ENCODE assay signal across 8 mouse cellular contexts in the genomic region with DNA sequence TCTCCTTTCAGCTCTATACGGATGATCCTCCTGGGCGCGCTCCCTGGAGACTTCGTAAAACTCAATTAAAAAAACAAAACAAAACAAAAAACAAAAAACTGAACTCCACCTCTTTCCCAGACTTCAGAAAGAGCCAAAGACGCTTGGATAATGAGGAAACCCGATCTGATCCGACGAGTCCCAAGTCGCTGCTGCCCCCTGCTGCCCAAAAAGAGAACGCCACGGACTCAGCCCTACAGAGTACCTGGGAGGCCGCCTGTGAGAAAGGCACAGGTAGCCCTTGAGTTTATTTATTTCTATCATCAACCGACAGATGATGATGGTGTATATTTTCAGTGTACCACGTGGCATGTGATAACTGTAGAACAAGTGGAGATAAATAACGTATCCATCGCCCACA. TPM values are rescaled to one million over a fixed set of nuclear protein-coding genes. Genes with fewer than 3 reads are reported as not detected.
A peak's percentile ranks its signal among the peaks of the same experiment; 100 is the strongest.
DNase-seq lines count a peak whose midpoint lies in the region; ATAC-seq and TF ChIP-seq lines count a peak whose summit lies in the region.

No protein-coding gene starts in this region.

- H3K9me3 ChIP-seq in intestine, embryonic 16.5 days (ENCODE audit: control insufficient read depth, low read length), result no peaks in the 10 kb centered on the region
- H3K9me3 ChIP-seq in midbrain, embryonic 13.5 days, result no peaks in the 10 kb centered on the region

- 5% methylated on average over 16 of the region's 16 CpGs for WGBS in intestine, embryonic 16.5 days
- 7% methylated on average over 16 of the region's 16 CpGs for WGBS in midbrain, embryonic 13.5 days
- WGBS in spleen, adult 2 months, result 23% methylated on average over 16 of the region's 16 CpGs

- H3K27ac ChIP-seq in intestine, embryonic 16.5 days (ENCODE audit: low read length), result no peak overlapping the region
- no peak overlapping the region for H3K27ac ChIP-seq in midbrain, embryonic 13.5 days
- H3K27ac ChIP-seq in spleen, adult 2 months (ENCODE audit: insufficient read depth, low read length), result no peak overlapping the region

- ATAC-seq in intestine, embryonic 16.5 days, result no peak
- no peak for ATAC-seq in midbrain, embryonic 13.5 days

- peaks cover 7% of the 10 kb centered on the region; the same call in 1 of the 2 replicates for H3K4me1 ChIP-seq in intestine, embryonic 16.5 days (ENCODE audit: control insufficient read depth, insufficient read depth, low read length)
- H3K4me1 ChIP-seq in midbrain, embryonic 13.5 days (replicated peaks), result peaks cover 27% of the 10 kb centered on the region
- peaks cover 6% of the 10 kb centered on the region; the same call in 1 of the 2 replicates for H3K4me1 ChIP-seq in spleen, adult 2 months (ENCODE audit: control insufficient read depth, insufficient read depth, insufficient read length)

- TF ChIP-seq POLR2A in spleen, adult 2 months (IDR thresholded peaks at IDR 0.05; ENCODE audit: low read depth, low read length), result no peak

- TF ChIP-seq CTCF in spleen, adult 2 months (IDR thresholded peaks at IDR 0.05; ENCODE audit: extremely low read depth, insufficient read depth, insufficient read length, insufficient replicate concordance), result peak; percentile 94

- DNase-seq in adrenal gland, adult 18-20 months (ENCODE audit: low spot score in 2 of 2), result peak; percentile 76 to 79
- DNase-seq in embryo, embryonic 10.5 days (ENCODE audit: low spot score), result peak; percentile 89
- DNase-seq in gastrocnemius, postnatal 14 days, result peak; percentile 72
- peak; percentile 83 to 89 for DNase-seq in left cerebral cortex, postnatal 25 days (ENCODE audit: low spot score in 2 of 2)
- DNase-seq in spleen, adult 2 months (ENCODE audit: low read depth in 1 of 2, low spot score in 2 of 2), result peak; percentile 17 to 74
- DNase-seq in c-Kit-positive CD71-positive TER-119-positive erythroid progenitor cells, embryonic 14.5 days (ENCODE audit: low spot score), result no peak

- H3K4me3 ChIP-seq in intestine, embryonic 16.5 days (ENCODE audit: low read length), result no peak overlapping the region
- H3K4me3 ChIP-seq in midbrain, embryonic 13.5 days (replicated peaks), result no peak overlapping the region
- H3K4me3 ChIP-seq in spleen, adult 2 months (ENCODE audit: extremely low read depth, insufficient read depth, insufficient read length), result no peak overlapping the region

- H3K9ac ChIP-seq in intestine, embryonic 16.5 days (ENCODE audit: low read depth, low read length), result no peak overlapping the region
- no peak overlapping the region for H3K9ac ChIP-seq in midbrain, embryonic 13.5 days (replicated peaks)

- intact Hi-C loops in gastrocnemius, postnatal 14 days (cut with DNase I; ENCODE audit: low total_unique reads), result loop anchor here (10.0 kb wide), 1 partner anchor 1005 kb away; no protein-coding TSS in a partner anchor
- intact Hi-C loops in left cerebral cortex, postnatal 25 days (cut with DNase I), result loop anchor here (2.0 to 5.0 kb wide), 5 partner anchors 528 to 1078 kb away; partner anchors contain the start of gene Tle3

- H3K36me3 ChIP-seq in intestine, embryonic 16.5 days (ENCODE audit: control insufficient read depth, insufficient read depth, low read length), result no peaks in the 10 kb centered on the region
- H3K36me3 ChIP-seq in midbrain, embryonic 13.5 days, result no peaks in the 10 kb centered on the region
- H3K36me3 ChIP-seq in spleen, adult 2 months (ENCODE audit: control insufficient read depth, insufficient read depth, low read length), result no peaks in the 10 kb centered on the region

- H3K4me2 ChIP-seq in intestine, embryonic 16.5 days (ENCODE audit: low read depth, low read length), result 0 out of 2 replicates have a peak overlapping the region, but pooled peaks have one; percentile 24
- H3K4me2 ChIP-seq in midbrain, embryonic 13.5 days (replicated peaks), result 0 out of 2 replicates have a peak overlapping the region, but pooled peaks have one; percentile 19

- 0 out of 2 replicates have a peak, but pooled peaks cover 12% of the 10 kb centered on the region for H3K27me3 ChIP-seq in intestine, embryonic 16.5 days (replicated peaks; ENCODE audit: control insufficient read depth, insufficient read depth, low read length)
- H3K27me3 ChIP-seq in midbrain, embryonic 13.5 days, result peaks cover 43% of the 10 kb centered on the region
- H3K27me3 ChIP-seq in spleen, adult 2 months (ENCODE audit: control insufficient read depth, insufficient read depth, low read length), result no peaks in the 10 kb centered on the region

RNA-seq across cellular contexts. Expression of gene Rplp1, which starts 14.5 kb away (rescaled TPM):
- 1,000 to 10,000 TPM; 2,039 to 2,138 TPM for total RNA-seq in adrenal gland, adult 18-20 months (2021)
- total RNA-seq in gastrocnemius, postnatal 14 days (2021), result 1,000 to 10,000 TPM; 1,466 to 1,621 TPM
- 1,285 and 1,371 TPM in 2 replicates for polyA plus RNA-seq in intestine, embryonic 16.5 days (2015; fragmentation: Nextera tagmentation; extraction: Ambion mirVana)
- 1,000 to 10,000 TPM; 1,342 to 1,349 TPM for total RNA-seq in left cerebral cortex, postnatal 25 days (2021)
- 860 and 872 TPM in 2 replicates for polyA plus RNA-seq in midbrain, embryonic 13.5 days (2015; fragmentation: Nextera tagmentation; extraction: Ambion mirVana)
- 10,671 and 13,207 TPM in 2 replicates for polyA plus RNA-seq in spleen, adult 2 months (2012; rRNA removed)

RNA-seq across cellular contexts. Expression of gene Kif23, which starts 46.8 kb away (rescaled TPM):
- total RNA-seq in adrenal gland, adult 18-20 months (2021), result 1 to 10 TPM; 2.2 to 3.0 TPM
- total RNA-seq in gastrocnemius, postnatal 14 days (2021), result 1 to 10 TPM; 7.4 to 8.7 TPM
- polyA plus RNA-seq in intestine, embryonic 16.5 days (2015; fragmentation: Nextera tagmentation; extraction: Ambion mirVana), result 80.7 and 82.8 TPM in 2 replicates
- total RNA-seq in left cerebral cortex, postnatal 25 days (2021), result 1 to 10 TPM; 2.3 to 2.9 TPM
- polyA plus RNA-seq in midbrain, embryonic 13.5 days (2015; fragmentation: Nextera tagmentation; extraction: Ambion mirVana), result 36.8 and 40.1 TPM in 2 replicates
- 4.6 and 4.7 TPM in 2 replicates for polyA plus RNA-seq in spleen, adult 2 months (2012; rRNA removed)
